Mouse (Mus musculus) 3134 (cell line): ENCODE results near the gene Pds5a.
"Not testable (repeated sequence)": the region's sequence is repeated elsewhere in the genome, so short reads cannot be mapped to it uniquely, and the experiment has no call there.

Experiments used
- DNase-seq: peaks from one replicate; pipeline ENCODE4 v3.0.0-alpha.2; 2011; ENCODE audit warnings: low spot score; ENCODE audit not compliant: insufficient read length; ENCODE audit errors: extremely low read depth

Pds5a gene

DNA sequence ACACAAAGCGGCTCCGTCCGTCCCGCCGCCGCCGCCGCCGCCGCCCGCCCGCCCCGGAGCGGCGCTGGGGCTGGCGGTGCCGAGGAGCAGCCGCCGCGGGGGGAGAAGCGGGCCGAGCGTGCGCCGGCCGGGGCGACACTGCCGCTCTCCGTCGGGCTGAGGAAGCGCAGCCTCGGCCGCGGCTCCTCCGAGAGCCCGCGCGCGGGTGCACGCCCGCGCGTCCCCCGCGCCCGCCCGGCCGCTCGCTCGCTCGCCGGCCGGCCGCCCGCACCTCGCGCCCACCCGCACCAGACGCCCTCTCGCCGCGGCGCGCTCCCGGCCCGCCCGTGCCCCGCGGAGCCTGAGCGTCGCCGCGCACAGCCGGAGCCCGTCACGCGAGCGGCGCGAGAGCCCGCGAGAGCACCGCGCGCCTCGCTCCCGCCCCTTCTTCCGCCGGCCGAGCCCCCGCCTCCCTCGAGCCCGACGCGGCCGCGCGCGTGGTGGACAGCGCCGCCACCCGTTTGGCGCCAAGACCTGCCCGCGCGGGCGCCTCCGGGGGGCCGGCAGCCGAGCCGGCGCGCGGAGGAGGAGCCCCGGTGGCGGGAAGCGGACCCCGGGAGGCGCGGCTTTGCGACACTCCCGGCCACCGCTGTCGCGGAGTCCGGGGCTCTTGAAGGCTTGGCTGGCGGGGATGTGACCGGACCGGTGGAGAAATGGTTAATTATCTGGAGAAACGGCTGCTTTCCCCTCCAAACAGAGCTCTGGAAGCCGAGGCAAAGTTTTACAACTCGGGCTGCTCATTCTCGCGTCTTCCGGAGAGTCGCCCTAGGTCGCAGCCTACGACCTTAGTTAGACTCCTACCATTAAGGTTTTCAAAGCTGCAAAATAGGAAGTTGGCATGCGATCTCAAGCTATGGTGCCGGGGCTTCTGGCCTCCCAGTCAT, at the start of gene Pds5a:
TSS of gene Pds5a (minus strand) at position 438 of the 923 bp plus-strand sequence.
- peak; percentile 86 for DNase-seq

DNA sequence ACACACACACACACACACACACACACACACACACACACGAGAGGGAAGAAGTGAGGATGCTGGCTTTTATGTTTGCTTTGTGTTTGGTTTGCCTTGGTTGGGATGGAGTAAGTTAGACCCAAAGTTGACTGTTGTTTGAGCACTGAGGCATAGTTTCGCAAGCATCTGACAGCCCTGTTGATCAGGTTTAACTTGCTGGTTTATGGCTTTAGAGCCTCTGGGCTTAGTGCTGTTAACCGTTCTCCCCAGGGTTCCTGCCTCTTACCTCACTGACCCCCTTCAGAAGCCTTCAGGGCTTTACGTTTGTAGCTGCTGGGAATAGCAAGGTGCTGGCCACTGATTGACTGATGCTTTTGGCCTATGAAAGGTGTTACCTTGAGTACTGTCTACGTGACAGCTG, 48.8 kb upstream of the Pds5a start:
- DNase-seq = no peak

DNA sequence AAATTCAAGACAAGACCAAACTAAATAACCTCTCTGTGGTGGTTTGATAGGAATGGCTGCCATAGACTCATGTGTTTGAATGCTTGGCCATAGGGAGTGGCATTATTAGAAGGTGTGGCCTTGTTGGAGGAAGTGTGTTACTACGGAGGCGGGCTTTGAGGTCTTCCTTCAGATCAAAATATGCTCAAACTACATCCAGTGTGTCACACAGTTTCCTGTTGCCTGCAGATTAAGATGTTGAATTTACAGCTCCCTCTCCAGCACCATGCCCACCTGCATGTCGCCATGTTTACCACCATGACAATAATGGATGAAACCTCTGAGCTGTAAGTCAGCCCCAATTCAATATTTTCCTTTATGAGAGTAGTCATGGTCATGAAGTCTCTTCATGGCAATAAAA, 41.3 kb upstream of the Pds5a start:
- no peak for DNase-seq

DNA sequence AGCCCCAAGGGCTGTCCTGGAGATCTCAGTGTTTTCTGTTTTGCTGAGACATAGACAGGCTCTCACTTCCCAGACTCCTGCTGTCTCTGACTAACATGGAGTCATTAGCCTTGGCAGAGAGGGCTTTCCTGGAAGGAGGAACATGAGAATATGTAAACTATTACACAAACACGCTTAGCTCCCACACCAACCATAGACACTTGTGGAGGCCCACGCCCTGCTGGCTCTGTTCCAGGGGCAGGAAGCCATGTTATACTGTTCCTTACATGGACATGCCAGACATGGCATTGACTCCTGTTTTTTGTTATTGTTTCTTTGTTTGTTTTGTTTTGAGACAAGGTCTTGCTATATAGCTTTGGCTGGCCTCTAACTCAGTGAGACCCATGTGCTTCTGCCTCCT, 37.5 kb upstream of the Pds5a start:
- no peak for DNase-seq

DNA sequence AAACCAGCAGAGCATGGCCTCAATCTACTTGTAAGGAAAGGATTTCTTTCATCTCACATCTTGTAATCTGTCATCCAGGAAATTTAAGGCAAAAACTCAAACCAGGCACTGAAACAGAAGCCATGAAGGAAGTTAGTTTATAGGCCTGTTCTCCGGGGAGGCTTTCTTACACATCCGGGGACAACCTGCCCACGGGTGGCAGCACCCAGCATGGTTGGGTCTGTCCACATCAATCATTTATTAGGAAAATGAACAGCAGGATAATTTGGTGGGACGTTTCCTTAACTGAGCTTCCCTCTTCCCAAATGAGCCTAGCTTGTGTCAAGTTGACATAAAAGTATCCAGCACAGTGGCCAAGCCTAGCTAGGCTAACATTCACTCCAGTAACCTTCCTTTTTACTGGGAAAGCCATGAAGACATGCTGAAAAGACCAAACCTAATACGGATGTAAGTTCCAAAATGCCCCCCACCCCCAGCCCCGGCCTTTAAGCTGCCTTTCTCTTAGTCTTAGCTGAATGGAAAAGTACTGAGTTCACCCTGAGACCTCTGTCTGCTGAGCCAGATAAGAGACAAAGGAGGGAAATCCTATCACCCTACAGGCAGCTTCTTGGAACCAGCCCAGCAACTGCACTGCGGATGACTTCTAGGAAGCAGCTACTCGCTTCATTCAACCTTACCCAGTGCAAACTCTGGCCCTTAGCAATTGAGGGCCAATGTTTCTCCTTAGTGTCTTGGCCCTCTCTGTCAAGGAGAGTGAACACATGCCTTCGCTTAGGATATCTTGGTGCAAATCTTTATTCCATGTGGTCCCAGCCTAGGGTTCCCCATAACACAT, 33.3 kb upstream of the Pds5a start:
- DNase-seq = no peak

DNA sequence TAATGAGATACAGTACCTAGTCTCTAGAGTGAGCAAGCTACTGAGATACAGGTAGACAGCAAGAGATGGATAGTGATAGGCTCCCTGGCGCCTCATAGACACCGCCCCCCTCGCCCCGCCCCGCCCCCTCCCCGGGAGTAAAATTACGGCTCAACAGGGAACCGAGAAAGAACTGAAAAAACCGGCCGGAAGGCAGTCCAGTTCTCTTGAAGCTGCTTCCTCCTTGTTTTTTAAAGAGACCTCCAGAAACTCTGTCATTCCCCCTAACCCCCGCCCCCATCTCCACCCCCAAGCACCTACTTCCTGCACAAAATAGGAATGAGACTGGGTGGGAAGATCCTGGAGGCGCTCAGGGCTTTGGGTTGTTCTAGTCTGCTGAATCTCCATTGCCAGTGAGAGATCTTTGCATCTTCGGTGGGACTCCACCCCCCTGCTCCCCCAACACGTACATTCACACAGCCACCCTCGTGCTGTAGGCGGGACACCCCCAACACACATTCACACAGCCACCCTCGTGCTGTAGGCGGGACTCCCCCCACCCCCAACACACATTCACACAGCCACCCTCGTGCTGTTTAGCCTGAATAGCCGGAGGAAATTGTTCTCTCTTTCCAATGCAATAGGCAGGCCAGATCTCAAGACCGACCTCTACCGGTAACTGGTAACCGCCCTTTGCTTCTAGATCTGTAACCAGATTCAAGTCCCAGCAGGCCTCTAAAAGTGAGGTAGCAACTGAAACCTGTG, 26.4 kb upstream of the Pds5a start:
- DNase-seq = peak; percentile 66

DNA sequence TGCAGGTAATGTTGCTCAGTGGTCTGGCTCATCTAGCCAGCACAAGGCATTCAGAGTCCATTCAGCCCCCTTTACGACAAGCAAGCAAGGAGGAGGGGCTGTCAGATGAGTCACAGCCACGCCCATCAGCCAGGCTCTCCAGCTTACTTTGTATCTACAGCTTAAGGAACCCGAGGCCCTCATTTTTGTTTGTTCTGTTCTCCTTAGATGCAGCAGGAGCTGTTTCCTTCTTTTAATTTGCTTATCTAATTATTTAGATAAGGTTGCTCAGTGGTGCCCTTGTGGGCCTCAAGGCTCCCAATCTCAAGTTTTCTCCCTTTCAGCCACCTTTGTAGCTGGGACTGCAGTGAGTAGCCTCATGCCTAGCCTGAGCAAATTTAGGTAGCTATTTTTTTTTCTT, 20.3 kb upstream of the Pds5a start:
- DNase-seq = peak; percentile 27

DNA sequence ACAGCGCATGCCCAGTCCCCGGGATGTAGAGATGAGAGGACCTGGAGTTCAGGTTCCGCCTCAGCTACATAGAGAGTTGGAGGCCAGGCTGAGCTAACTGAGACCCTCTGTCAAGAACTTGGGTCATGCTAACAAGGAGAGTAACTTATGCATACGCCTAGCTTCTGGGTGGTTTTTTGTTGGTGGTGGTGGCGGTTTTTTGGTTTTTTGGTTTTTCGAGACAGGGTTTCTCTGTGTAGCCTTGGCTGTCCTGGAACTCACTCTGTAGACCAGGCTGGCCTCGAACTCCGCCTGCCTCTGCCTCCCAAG, 19.8 kb upstream of the Pds5a start:
- not testable (repeated sequence) for DNase-seq

DNA sequence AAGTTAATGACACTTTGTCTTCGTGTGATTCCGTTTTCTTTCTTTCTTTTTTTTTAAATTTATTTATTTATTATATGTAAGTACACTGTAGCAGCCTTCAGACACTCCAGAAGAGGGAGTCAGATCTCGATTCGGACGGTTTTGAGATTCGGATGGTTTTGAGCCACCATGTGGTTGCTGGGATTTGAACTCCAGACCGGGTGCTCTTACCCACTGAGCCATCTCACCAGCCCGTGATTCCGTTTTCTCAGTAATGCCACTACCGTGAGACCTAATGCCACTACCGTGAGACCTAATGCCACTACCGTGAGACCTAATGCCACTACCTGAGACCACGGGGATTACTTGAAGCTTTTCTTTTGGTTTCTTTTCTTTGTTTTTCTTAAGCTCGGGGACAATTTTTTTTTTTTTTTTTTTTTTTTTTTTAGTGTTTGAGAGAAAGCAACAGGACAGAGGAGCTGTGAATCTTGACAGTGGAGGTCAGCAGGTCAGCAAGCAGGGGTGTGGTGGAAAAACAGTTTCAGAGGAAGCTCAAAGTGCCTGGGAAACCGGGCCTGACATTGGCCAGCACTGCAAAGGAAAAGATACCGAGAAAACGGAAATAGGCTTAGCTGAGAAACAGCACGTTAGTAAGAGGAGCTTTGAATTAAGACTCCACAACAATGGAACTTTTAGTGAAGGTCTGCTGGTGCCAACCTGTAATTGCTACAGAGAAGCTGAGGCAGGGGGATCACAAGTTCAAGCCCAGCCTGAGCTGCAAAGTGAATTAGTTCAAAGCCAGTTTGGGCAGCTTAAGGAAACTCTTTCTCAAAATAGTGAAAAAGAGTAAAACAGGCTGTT, 19.2 kb upstream of the Pds5a start:
- no peak for DNase-seq

DNA sequence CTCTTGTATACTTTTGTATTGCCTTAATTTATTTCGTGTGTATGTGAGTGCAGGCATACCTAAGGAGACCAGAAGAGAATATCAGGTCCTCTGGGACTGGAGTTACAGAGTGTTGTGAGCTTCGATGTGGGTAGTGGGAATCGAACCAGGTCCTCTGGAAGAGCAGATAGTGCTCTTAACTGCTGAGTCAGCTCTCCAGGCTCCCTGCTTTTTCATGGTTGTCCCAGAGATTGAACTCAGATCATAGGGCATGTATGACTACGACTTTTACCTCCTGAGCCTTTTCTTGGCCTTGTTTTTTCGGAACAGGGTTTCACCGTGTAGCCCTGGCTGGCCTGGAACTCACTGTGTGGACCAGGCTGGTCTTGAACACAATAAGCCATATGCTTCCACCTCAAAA, 17.0 kb upstream of the Pds5a start:
- DNase-seq = no peak

DNA sequence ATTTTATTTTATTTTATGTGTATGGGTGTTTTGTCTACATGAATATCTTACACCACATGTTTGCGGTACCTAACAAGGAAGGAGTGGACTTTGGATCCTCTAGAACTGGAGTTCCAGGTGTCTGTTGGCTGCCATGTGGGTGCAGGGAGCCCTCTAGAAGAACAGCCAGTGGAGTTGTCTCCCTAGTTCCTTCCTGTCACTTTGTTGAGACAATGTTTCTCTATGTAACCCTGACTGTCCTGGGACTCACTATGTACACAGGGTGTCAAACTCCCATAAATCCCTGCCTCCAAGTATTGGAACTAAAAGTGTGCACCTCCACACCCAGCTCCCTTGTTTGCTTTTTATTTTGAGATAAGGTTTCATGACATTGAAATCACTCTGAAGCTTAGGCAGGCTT, 13.4 kb upstream of the Pds5a start:
- no peak for DNase-seq

DNA sequence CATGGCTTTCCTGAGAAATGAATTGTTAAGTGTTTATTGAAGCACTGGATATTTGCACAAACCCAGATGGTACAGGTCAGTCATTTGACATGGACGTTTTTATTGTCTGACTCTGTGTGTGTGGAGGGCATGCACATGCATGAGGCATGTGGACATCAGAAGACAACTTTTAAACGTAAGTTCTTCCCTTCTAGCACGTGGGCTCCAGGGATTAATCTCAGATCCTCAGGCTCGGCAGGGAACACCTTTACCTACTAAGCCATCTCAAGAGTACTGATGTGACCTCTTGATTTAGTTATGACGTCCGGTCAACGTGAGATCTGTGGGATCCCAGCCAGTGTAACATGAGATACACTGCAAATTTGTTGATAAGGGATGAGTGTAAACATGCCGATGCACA, 12.2 kb upstream of the Pds5a start:
- no peak for DNase-seq

DNA sequence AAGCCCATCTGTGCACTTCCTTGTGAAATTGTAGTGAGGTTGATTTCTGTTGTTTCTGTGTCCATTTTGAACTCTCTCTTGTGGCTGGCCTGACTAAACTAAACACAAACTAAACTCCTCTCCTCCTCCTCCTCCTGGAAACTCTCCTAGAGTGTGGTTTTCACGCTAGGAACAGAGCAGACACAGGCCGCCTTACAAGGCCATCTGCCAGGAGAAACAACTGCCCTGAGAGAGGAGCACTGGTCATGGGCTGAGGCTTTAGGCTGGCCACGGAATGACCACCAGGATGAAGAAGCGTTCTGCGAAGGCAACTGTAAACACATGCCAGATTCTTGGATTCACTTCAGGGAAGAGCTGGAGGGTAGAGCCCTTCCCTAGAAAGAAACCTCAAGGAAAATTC, 8.9 kb upstream of the Pds5a start:
- DNase-seq = peak; percentile 54

DNA sequence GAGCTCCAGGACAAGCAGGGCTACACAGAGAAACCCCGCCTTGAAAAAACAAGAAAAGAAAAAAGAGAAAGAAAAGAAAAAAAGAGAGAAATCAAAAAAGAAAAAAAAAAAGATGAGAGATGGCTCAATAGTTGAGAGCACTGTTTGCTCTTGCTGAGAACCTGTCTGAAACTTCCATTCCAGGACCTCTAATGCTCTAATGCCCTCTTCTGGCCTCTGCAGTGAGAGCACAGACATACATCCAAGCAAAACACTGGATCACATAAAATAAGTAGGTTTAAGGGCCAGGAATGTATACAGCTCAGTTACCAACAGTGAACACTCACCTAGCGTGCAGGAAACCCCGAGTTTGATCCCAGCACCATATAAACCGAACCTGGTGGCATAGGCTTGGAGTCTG, 8.1 kb upstream of the Pds5a start:
- DNase-seq = no peak

DNA sequence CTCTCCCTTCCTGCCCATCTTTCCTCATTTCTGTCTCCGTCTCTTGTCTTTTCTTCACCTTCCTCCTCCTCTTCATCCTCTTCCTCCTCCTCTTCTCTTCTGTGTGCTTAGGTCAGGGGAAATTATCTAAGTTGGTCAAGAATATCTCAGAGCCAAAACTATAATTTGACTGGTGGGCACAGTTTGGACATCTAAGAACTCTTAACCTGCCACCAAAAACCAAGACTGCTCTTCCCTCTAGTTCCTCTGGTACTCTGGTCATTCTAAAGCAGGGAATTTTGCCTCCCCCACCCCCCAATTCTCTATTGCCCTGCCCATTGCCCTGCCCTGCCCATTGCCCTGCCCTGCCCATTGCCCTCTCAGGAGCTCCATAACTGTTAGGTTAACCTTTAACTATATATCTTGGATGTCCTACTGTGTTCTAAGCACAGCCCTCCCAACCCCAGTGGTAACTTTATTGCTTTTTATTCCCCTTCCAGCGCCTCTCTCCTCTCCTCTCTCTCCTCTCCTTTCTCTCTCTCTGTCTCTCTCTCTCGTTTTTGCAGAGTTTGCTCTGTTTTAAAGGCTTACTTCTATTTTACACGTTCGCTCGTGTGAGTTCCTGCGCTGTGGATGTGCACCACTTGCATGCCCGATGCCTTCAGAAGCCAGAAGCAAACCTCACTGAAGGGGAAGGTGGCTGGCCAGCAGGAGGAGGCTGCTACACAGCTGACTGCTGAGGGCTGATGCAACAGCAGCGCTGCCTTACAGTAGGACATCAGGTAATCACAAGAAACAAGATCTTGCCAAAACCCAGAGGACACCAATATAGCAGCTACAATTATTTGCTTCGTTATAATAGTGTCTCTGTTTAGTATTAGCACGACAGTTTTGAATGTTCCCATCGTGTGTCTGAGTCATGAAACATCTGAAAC, 6.9 kb upstream of the Pds5a start:
- no peak for DNase-seq

DNA sequence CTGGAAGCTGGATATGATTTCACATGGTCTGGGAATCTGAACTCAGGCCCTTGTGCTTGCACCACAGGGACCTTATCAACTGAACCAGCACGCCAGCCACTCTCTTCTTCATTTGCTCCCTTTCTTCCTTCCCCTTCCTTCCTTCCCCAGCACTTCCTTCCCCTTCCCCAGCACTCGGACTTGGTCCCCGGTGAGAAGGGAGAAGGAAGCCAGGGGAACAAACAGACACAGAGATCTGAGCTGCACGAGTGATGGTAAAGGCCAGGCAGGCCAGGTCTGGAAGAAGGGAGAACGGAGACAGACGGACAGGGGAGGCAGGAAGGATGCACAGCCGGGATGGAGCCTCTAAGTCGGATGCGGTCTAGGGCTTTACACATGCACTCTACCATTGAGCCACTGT, 5.2 kb upstream of the Pds5a start:
- no peak for DNase-seq

DNA sequence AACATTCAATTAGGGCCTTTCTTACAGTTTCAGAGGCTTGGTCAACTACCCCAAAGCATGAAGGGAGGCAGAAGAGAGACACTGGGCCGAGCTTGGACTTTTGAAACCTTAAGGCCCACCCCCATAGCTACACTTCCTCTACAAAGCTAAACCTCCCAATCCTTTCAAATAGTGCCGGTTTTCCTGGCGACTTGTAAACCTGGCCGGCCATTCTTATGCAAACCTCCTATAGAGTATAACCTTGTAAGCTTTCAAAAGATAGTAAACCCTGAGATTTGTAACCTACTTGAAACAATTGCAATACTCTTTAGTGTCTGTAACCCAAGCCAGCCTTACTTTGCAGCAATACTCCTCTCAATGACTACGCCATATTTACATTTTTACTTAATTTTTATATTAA, 2.0 kb upstream of the Pds5a start:
- no peak for DNase-seq

DNA sequence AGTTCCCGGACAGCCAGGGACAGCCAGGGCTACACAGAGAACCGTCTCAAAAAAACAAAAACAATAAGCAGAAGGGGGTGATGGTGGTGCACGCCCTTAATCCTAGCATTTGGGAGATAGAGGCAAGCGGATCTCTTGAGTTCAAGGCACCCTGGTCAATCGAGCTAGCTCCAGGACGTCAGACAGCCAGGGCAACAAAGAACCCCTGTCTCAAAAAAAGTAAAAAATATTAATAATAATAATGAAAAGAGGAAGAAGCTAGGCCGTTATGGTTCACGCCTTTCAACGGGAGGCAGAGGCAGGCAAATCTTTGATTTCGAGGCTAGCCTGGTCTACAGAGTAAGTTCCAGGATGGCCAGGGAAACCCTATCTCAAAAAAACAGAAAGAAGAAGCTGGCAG, 1.1 kb upstream of the Pds5a start:
- no peak for DNase-seq

DNA sequence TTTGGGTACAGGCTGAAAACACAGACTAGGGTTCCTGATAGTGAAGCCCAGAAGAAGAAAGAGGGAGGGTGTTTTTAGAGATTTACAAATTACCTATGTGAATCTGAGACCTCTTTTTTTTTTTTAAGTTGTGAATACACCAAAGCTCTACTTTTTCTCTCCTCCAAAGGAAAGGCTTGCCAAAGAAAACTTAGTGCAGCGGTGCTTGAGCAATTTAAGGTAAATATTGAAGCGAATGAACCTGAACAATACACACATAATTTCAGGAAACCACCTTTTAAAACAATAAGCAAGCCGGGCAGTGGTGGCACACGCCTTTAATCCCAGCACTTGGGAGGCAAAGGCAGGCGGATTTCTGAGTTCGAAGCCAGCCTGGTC, 675 bp upstream of the Pds5a start:
- no peak for DNase-seq

DNA sequence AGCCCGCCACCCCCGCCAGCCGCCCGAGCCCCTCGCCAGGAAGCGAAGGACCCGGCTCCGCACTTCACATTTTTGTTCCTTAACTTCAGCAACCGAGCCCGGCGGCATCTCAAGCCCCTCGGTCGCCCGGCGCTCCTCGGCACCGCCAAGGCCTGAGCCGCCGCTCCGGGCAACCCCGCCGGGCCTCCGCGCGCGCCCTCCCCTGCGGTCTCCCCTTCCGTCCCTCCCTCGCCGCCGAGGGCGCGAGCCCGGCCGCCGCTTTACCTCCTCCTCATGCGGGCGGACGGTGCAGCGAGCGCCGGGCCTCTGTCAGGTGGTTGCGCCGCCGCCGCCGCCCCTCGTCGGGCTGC, 612 bp downstream of the Pds5a start:
- no peak for DNase-seq
